Mouse (Mus musculus) Patski (cell line): ENCODE data around the gene Tmem210. TPM values are rescaled to one million over a fixed set of nuclear protein-coding genes. Genes with fewer than 3 reads are reported as not detected.
A peak's percentile ranks its signal among the peaks of the same experiment; 100 is the strongest.
"Not testable (repeated sequence)": the region's sequence is repeated elsewhere in the genome, so short reads cannot be mapped to it uniquely, and the experiment has no call there.

Source experiments
- ATAC-seq: fragments of 100-300 bp; one replicate; pipeline ENCODE4 v1.8.0; 2021
- CTCF ChIA-PET: fragments of 350-600 bp; sonication (Branson Sonifier 250); formaldehyde crosslinking; loops from one replicate; lab custom pipeline; 2022; ENCODE audit warnings: inconsistent platforms; lab: Charles Lee
- POLR2A ChIA-PET: fragments of 350-600 bp; sonication (Branson Sonifier 250); formaldehyde crosslinking; loops from one replicate; lab custom pipeline; 2022; ENCODE audit warnings: antibody characterized with exemption, inconsistent platforms; lab: Charles Lee
- DNase-seq: peaks from one replicate; pipeline ENCODE4 v3.0.0-alpha.2; 2011; ENCODE audit warnings: low read depth, low spot score
- H3K27me3 ChIP-seq: fragments of 371-371 bp; one replicate; pipeline ENCODE4 v1.5.1; 2021
- CTCF ChIP-seq: fragments of 100-300 bp; IDR thresholded peaks from one replicate; pipeline ENCODE4 v1.5.1; 2021
- in situ Hi-C: fragments of 300-500 bp; cut with MboI; formaldehyde crosslinking; loops from 3 replicates; pipeline ENCODE4 v1.11.1; 2018; ENCODE audit warnings: low pct_unique_long_range_greater_than_20kb, mixed read lengths
- polyA plus RNA-seq: library from polyadenylated mRNA; unstranded; gene quantifications from one replicate; pipeline ENCODE4 v1.2.3, GENCODE M21; 2021

Gene Tmem210
- polyA plus RNA-seq, 1 experiment from 2014 or later, result not detected

DNA sequence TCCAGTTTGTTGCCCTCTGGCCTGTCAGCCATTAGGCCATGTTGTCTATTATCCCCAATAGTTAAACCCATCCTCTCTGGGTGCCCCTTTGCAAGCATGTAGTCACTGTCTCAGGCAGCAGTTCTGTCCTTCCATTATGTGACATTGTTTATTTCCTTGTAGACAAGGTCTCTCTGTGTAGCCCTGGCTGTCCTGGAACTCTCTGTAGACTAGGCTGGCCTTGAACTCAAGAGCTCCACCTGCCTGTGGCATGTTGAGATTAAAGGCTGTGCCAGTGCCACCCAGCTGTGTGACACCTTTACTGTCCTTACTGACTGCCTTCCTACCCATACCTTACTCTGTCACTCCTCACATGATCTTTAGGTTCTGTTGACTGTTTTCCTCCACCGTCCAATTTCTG is 35.6 kb upstream of the Tmem210 start:
- ChIA-PET POLR2A (interaction anchor here (1.6 kb wide), 1 partner anchor 16 kb away, joined by 3 read pairs; the partner anchor contains the start of gene Rnf224), CTCF (interaction anchor here (7.1 kb wide), 1 partner anchor 24 kb away, joined by 34 read pairs; no protein-coding TSS in a partner anchor)
- no peak for TF ChIP-seq CTCF
- DNase-seq (no peak), ATAC-seq (no peak)
- in situ Hi-C loops, result no loop called here
- no peaks in the 10 kb centered on the region for H3K27me3 ChIP-seq

DNA sequence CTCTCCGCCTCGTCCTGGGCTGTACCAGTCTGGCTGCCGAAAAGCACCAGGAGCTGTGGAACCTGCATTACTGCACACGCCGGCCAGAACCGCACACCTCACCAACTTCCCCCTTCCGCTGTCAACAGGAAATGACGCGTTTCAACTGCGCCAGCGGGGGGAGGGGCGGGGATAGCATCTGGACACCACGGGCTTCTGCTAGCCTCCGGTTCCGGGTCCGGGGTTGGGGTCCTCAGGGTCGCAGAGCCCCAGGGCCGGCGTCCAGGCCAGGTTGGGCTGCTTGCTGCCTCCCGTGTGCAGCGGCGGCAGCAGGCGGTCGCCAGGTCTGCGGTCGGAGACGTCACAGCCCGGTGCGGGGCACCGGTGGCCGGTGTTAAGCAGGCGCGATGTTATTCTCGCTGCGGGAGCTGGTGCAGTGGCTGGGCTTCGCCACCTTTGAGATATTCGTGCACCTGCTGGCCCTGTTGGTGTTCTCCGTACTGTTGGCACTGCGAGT is 32.6 kb upstream of the Tmem210 start, which contains the start of gene Tmem203:
Gene Tmem203 (plus strand): TSS at position 156 of the 496 bp plus-strand sequence.
- no peak for TF ChIP-seq CTCF
- in situ Hi-C loops, result no loop called here
- POLR2A ChIA-PET, result interaction anchor here (1.9 to 4.5 kb wide), 3 partner anchors 10 to 15 kb away, joined by 8 to 20 read pairs (median 8); partner anchors contain the start of genes Anapc2 and Ssna1
- no peak for DNase-seq
- CTCF ChIA-PET, result interaction anchor here (1.0 to 7.1 kb wide), 4 partner anchors 12 to 27 kb away, joined by 3 to 34 read pairs (median 4); partner anchors contain the start of genes Anapc2 and Ssna1
- no peaks in the 10 kb centered on the region for H3K27me3 ChIP-seq
- ATAC-seq, result peak; percentile 72

DNA sequence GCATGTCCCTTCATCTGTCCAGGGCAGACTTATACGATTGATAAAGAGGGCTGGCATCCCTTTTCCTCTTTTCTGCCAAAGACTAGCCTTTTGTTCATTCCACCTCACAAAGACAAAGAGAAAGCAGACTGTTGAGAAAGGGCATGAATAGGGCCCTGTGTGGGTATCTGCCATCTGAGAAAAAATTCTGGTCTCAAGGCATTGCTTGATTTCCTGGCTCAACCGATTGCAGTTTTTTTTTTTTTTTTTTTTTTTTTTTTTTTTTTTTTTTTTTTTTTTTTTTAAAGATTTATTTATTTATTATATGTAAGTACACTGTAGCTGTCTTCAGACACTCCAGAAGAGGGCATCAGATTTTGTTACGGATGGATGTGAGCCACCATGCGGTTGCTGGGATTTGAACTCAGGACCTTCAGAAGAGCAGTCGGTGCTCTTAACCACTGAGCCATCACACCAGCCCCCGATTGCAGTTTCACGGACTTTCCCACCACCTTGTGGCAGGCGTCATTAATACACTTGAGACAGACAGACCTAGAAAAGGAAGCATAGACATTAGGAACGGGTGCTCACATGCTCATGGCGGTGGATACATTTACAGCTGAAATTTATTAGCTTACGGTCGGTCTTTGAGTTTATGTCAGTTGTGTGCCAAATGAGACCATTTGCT is 31.4 kb upstream of the Tmem210 start:
- in situ Hi-C loops, ATAC-seq, DNase-seq, H3K27me3 ChIP-seq: not testable (repeated sequence)
- CTCF ChIA-PET, result interaction anchor here (1.0 to 7.1 kb wide), 4 partner anchors 11 to 28 kb away, joined by 3 to 34 read pairs (median 4); partner anchors contain the start of genes Anapc2 and Ssna1
- POLR2A ChIA-PET, result interaction anchor here (1.2 to 4.5 kb wide), 5 partner anchors 8 to 156 kb away, joined by 3 to 20 read pairs (median 8); partner anchors contain the start of genes Anapc2 and Ssna1

DNA sequence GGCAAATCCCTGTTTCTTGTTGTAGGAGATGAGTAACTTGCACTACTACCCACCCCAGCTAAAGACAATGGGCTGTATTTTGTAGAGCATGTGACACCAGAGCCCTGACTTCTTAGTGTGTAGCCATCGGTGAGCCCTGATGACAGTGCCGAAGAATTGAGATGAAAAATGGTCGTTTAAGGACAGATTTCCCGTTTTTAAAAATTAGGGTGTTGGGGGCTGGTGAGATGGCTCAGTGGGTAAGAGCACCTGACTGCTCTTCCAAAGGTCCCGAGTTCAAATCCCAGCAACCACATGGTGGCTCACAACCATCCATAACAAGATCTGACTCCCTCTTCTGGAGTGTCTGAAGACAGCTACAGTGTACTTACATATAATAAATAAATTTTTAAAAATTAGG is 30.7 kb upstream of the Tmem210 start:
- ChIA-PET POLR2A (interaction anchor here (1.2 to 4.5 kb wide), 3 partner anchors 10 to 31 kb away, joined by 3 to 20 read pairs (median 8); partner anchors contain the start of genes Anapc2 and Ssna1), CTCF (interaction anchor here (7.1 kb wide), 1 partner anchor 29 kb away, joined by 34 read pairs; no protein-coding TSS in a partner anchor)
- DNase-seq, H3K27me3 ChIP-seq, ATAC-seq, in situ Hi-C loops: not testable (repeated sequence)

DNA sequence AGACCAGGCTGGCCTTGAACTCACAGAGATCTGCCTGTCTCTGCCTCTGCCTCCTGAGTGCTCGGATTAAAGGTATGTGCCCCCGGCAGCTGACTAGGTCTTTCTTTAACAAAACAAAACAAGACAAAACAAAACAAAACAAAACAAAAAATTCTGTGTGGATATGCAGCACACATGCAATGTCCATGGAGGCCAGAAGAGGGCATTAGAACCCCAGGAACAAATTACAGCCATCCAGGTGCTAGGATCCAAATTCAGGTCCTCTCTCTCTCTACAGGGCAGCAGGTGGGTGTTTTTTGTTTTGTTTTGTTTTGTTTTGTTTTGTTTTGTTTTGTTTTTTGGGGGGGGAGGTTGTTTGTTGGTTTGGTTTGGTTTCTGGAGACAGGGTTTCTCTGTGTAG is 29.1 kb upstream of the Tmem210 start:
- POLR2A ChIA-PET, result no interaction called here
- TF ChIP-seq CTCF, result no peak
- no peaks in the 10 kb centered on the region for H3K27me3 ChIP-seq
- CTCF ChIA-PET, result interaction anchor here (0.9 to 1.5 kb wide), 4 partner anchors 13 to 31 kb away, joined by 3 to 6 read pairs (median 4); partner anchors contain the start of genes Anapc2 and Ssna1
- ATAC-seq (no peak), DNase-seq (no peak)
- in situ Hi-C loops, result no loop called here

DNA sequence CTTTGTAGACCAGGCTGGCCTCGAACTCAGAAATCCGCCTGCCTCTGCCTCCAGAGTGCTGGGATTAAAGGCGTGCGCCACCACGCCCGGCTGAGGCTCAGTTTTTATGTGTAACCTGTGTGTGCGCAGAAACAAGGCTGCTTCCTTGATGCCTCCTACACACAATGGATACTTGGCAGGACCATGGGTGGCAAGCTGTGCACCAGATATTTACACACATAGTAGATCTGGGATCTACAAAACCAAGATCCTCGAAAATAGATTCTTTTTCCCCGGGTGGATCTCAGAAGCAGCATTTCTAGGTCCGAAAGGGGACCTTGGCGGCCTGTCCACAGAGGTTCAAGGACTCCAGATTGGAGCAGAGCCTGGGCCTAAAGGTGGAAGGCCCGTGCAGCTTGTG is 26.1 kb upstream of the Tmem210 start:
- in situ Hi-C loops, result no loop called here
- ChIA-PET POLR2A (interaction anchor here (1.7 to 4.3 kb wide), 2 partner anchors 10 to 20 kb away, joined by 3 to 34 read pairs; partner anchors contain the start of genes Anapc2 and Ssna1), CTCF (no interaction called here)
- TF ChIP-seq CTCF, result no peak
- no peak for ATAC-seq
- no peaks in the 10 kb centered on the region for H3K27me3 ChIP-seq
- DNase-seq, result no peak

DNA sequence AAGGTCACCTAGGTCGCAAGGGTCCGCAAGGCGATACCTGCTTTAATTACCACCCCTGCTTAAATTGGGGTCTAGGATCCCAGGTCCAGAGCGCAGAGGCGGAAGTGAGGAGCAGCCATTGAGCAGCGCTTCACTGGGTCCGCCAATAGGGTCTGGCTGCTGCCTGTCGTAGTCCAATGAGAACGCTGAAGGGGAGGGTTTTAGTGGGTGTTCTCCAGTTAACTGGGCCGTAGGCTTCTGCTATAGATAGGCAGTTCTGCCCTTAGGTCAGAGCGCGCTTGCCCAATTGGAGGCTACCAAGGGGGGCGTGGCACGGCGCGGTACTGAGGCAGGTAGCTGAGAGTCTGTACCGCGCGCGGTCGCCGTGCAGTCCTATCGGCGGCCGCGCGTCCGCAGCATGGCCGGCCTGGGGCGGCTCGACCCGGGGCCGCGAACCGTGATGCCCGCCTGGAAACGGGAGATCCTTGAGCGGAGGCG is 25.6 kb upstream of the Tmem210 start, which contains the start of gene Tprn:
Gene Tprn (plus strand): TSS at position 328 of the 477 bp plus-strand sequence.
- POLR2A ChIA-PET, result interaction anchor here (1.7 to 4.3 kb wide), 2 partner anchors 10 to 20 kb away, joined by 3 to 34 read pairs; partner anchors contain the start of genes Anapc2 and Ssna1
- peak; percentile 96 for ATAC-seq
- no peak for TF ChIP-seq CTCF
- in situ Hi-C loops, result no loop called here
- no peaks in the 10 kb centered on the region for H3K27me3 ChIP-seq
- DNase-seq, result peak; percentile 83
- CTCF ChIA-PET, result no interaction called here

DNA sequence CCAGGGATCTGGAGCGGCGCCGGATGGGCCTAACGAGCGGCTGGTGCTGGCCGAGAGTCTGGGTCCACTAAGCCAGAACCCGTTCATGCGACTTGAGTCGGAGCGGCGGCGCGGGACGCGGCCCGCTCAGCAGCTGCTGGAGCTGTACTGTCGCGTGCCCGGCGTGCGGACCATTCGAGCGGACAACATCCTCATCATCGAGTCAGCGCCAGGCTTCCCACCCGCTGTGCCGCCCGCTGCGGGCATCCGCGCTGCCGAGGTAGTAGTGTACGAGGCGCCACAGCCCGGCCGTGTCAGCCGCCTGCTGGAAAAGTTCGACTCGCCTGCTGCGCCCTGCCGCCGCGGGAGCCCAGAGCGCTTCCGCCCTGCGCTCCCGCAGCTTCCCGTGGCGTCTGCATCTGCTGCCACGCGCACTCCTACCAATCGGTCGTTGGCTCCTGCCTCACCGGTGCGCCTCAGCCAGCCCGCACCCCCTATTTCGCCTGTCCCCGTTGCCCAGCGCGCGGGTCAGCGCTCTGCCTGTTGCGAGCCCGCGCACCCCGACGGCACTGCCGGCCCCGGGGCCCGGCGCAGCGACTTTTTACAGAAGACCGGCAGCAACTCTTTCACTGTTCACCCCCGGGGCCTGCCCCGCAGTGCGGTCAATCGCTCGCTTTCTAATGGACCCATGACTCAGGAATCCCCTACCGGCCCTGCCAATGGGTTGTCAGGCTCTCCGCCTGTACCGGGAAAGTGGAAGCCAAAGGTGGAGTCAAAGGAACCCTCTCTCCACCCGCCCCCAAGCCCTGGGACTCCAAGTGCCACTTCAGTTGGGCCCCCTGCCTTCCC is 24.9 kb upstream of the Tmem210 start:
- ChIA-PET POLR2A (interaction anchor here (1.7 to 4.3 kb wide), 2 partner anchors 9 to 19 kb away, joined by 3 to 34 read pairs; partner anchors contain the start of genes Anapc2 and Ssna1), CTCF (no interaction called here)
- TF ChIP-seq CTCF, result no peak
- in situ Hi-C loops, result no loop called here
- DNase-seq (no peak), ATAC-seq (peak; percentile 15)
- H3K27me3 ChIP-seq, result no peaks in the 10 kb centered on the region

DNA sequence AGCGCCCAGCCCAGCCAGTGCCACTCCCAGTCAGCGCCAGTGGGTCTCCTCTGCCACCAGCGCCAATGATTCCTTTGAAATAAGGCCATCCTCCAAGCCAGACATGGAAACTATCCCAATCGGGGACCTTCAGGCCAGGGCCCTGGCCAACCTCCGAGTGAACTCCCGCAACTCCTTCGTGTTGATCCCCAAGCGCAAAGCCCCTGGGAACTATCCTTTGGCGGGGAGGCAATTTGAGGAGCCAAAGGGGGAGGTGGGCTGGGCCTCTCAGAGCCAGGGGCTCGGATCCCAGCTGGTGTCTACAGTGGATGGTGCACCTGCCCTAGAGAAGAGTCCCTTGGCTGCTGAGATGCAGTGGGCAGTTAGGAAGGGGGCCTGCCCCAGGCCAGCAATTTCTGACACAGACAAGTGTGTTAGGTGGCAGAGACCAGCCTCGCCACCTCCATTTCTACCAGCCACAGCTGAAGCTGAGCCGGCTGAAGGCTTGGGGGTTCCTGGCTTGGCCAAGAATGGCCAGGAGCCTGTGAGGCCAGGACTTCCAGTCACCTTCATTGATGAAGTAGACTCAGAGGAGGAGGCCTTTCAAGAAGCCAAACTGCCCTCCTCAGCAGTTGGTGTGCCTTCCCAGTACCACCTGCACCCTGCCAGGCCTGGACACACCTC is 24.2 kb upstream of the Tmem210 start:
- TF ChIP-seq CTCF, result no peak
- no peak for DNase-seq
- ChIA-PET POLR2A (interaction anchor here (4.3 kb wide), 1 partner anchor 8 kb away, joined by 34 read pairs; the partner anchor contains the start of genes Anapc2 and Ssna1), CTCF (no interaction called here)
- ATAC-seq, result no peak
- in situ Hi-C loops, result no loop called here
- no peaks in the 10 kb centered on the region for H3K27me3 ChIP-seq
